Comparison of ENCODE assay signal across 12 mouse cellular contexts in genomic region chr2:39140586-39141455, GRCm38 (mm10). TPM values are rescaled to one million over a fixed set of nuclear protein-coding genes. Genes with fewer than 3 reads are reported as not detected.
DNase-seq lines count a peak whose midpoint lies in the region; ATAC-seq lines count a peak whose summit lies in the region.
"Had no signal": no experiment of that assay in that cellular context is flagged by ENCODE, and none has a peak within 500 bp of the region (broad histone marks: within the 10 kb centered on the region; RNA-seq: fewer than 3 reads in every experiment).

No protein-coding gene starts in this region.

- ATAC-seq in frontal cortex, adult (ENCODE audit: low TSS enrichment): peak; percentile 62

- no peaks in the 10 kb centered on the region for H3K27me3 ChIP-seq in hindbrain, embryonic 10.5 days (ENCODE audit: insufficient read depth, poor library complexity, severe bottlenecking)

- no peak overlapping the region for H3K27ac ChIP-seq in hindbrain, embryonic 10.5 days
- H3K27ac ChIP-seq: forebrain, embryonic 10.5 days had no signal

- WGBS in hindbrain, embryonic 10.5 days: 90% methylated on average over 7 of the region's 7 CpGs

- H3K4me3 ChIP-seq in hindbrain, embryonic 10.5 days: no peak overlapping the region
- H3K4me3 ChIP-seq: forebrain, embryonic 10.5 days had no signal

- H3K9me3 ChIP-seq in hindbrain, embryonic 10.5 days: no peaks in the 10 kb centered on the region
- H3K9me3 ChIP-seq: forebrain, embryonic 10.5 days had no signal

- no peak for DNase-seq in frontal cortex, postnatal 25 days (ENCODE audit: low spot score in 2 of 2)
- peak; percentile 6 for DNase-seq in ovary, postnatal 14 days (ENCODE audit: low spot score)
- DNase-seq in ovary, adult 18-20 months (ENCODE audit: low spot score): no peak
- peak; percentile 13 for DNase-seq in cerebellum, postnatal 10 days
- DNase-seq in lung, postnatal 25 days (ENCODE audit: low spot score): peak; percentile 27
- DNase-seq in hindbrain, embryonic 10.5 days (ENCODE audit: low spot score): no peak
- DNase-seq in thymus, postnatal 36 days: no peak
- DNase-seq: kidney, postnatal 36 days; liver; midbrain, embryonic 14.5 days had no signal

- 0 out of 2 replicates have a peak, but pooled peaks cover 3% of the 10 kb centered on the region for H3K36me3 ChIP-seq in hindbrain, embryonic 10.5 days

- H3K4me1 ChIP-seq in hindbrain, embryonic 10.5 days (replicated peaks): no peaks in the 10 kb centered on the region
- H3K4me1 ChIP-seq: forebrain, embryonic 10.5 days had no signal

RNA-seq across cellular contexts. Expression of gene Scai, which starts 49.7 kb away (rescaled TPM):
- polyA plus RNA-seq in hindbrain, embryonic 10.5 days (2016; fragmentation: Nextera tagmentation; extraction: Ambion mirVana): 8.9 and 11.0 TPM in 2 replicates

Comparison
In these comparisons a context has a peak if more than half of its experiments do, and no peak if none do; other contexts are left out.
1. DNase-seq: peak in ovary, postnatal 14 days (single experiment), cerebellum, postnatal 10 days (2 of 2) and lung, postnatal 25 days (single experiment); none in frontal cortex, postnatal 25 days (0 of 2), ovary, adult 18-20 months (single experiment), hindbrain, embryonic 10.5 days (single experiment) and thymus, postnatal 36 days (0 of 2).